In genomic region chr4:138597904-138598347, GRCm38 (mm10) we compare ENCODE assay signal across 7 mouse cellular contexts. TPM values are rescaled to one million over a fixed set of nuclear protein-coding genes. Genes with fewer than 3 reads are reported as not detected.
A peak's percentile ranks its signal among the peaks of the same experiment; 100 is the strongest.
DNase-seq lines count a peak whose midpoint lies in the region; ATAC-seq and TF ChIP-seq lines count a peak whose summit lies in the region.

No protein-coding gene starts in this region.

- no peak overlapping the region for H3K9ac ChIP-seq in hindbrain, embryonic 12.5 days
- H3K9ac ChIP-seq in lung, postnatal 0 days (replicated peaks; ENCODE audit: low read depth), result no peak overlapping the region

- no peaks in the 10 kb centered on the region for H3K9me3 ChIP-seq in hindbrain, embryonic 12.5 days (replicated peaks)
- no peaks in the 10 kb centered on the region for H3K9me3 ChIP-seq in lung, postnatal 0 days (ENCODE audit: low read length)

- H3K4me2 ChIP-seq in hindbrain, embryonic 12.5 days (replicated peaks), result 0 out of 2 replicates have a peak overlapping the region, but pooled peaks have one; percentile 2
- H3K4me2 ChIP-seq in lung, postnatal 0 days (replicated peaks; ENCODE audit: low read depth, low read length), result no peak overlapping the region

- peak; percentile 7 for DNase-seq in thymus, adult 2 months
- no peak for DNase-seq in thymus, adult 18-20 months
- peak; percentile 9 for DNase-seq in c-Kit-positive CD71-positive TER-119-negative erythroid progenitor cells, embryonic 14.5 days (ENCODE audit: low read depth)
- peak; percentile 35 for DNase-seq in lung, postnatal 0 days (ENCODE audit: low spot score)
- peak; percentile 86 for DNase-seq in retina, postnatal 1 day
- DNase-seq in adipocyte (ENCODE audit: low spot score), result no peak

- no peaks in the 10 kb centered on the region for H3K36me3 ChIP-seq in thymus, adult 2 months (ENCODE audit: control insufficient read depth, insufficient read depth, low read length)
- H3K36me3 ChIP-seq in hindbrain, embryonic 12.5 days, result no peaks in the 10 kb centered on the region
- H3K36me3 ChIP-seq in lung, postnatal 0 days (ENCODE audit: insufficient read depth, low read length), result no peaks in the 10 kb centered on the region

- no peaks in the 10 kb centered on the region for H3K27me3 ChIP-seq in thymus, adult 2 months (ENCODE audit: control insufficient read depth, insufficient read depth, low read length)
- no peaks in the 10 kb centered on the region; the same call in 1 of the 2 replicates for H3K27me3 ChIP-seq in hindbrain, embryonic 12.5 days
- no peaks in the 10 kb centered on the region for H3K27me3 ChIP-seq in lung, postnatal 0 days (replicated peaks; ENCODE audit: insufficient read depth, low read length)

- TF ChIP-seq POLR2A in thymus, adult 2 months (IDR thresholded peaks at IDR 0.05; ENCODE audit: control insufficient read depth, extremely low read depth, insufficient read depth, low read length, poor library complexity), result no peak

- no peak for TF ChIP-seq EP300 in lung, postnatal 0 days (IDR thresholded peaks at IDR 0.05)

- no peak overlapping the region for H3K4me3 ChIP-seq in thymus, adult 2 months (ENCODE audit: control insufficient read depth, insufficient read depth, low read length)
- H3K4me3 ChIP-seq in hindbrain, embryonic 12.5 days, result no peak overlapping the region
- H3K4me3 ChIP-seq in lung, postnatal 0 days (ENCODE audit: low read depth, low read length), result no peak overlapping the region

- ATAC-seq in hindbrain, embryonic 12.5 days (ENCODE audit: low FRiP score), result peak; percentile 60
- ATAC-seq in lung, postnatal 0 days, result no peak

- no peaks in the 10 kb centered on the region for H3K4me1 ChIP-seq in thymus, adult 2 months (replicated peaks; ENCODE audit: control insufficient read depth, insufficient read depth, low read length)
- peaks cover 34% of the 10 kb centered on the region for H3K4me1 ChIP-seq in hindbrain, embryonic 12.5 days
- no peaks in the 10 kb centered on the region for H3K4me1 ChIP-seq in lung, postnatal 0 days (ENCODE audit: insufficient read depth, low read depth, low read length)

- 17% methylated on average over 7 of the region's 7 CpGs for WGBS in thymus, adult 2 months
- WGBS in hindbrain, embryonic 12.5 days, result 6% methylated on average over 7 of the region's 7 CpGs
- 8% methylated on average over 7 of the region's 7 CpGs for WGBS in lung, postnatal 0 days

- TF ChIP-seq CTCF in thymus, adult 2 months (IDR thresholded peaks at IDR 0.05; ENCODE audit: borderline replicate concordance, control insufficient read depth, extremely low read depth, insufficient read depth, low read length, poor library complexity), result no peak
- TF ChIP-seq CTCF in lung, postnatal 0 days (IDR thresholded peaks at IDR 0.05), result no peak

- H3K27ac ChIP-seq in thymus, adult 2 months (ENCODE audit: control insufficient read depth, insufficient read depth, low read length), result no peak overlapping the region
- peak overlapping the region; percentile 81 for H3K27ac ChIP-seq in hindbrain, embryonic 12.5 days
- no peak overlapping the region for H3K27ac ChIP-seq in lung, postnatal 0 days (ENCODE audit: low read length)

RNA-seq across cellular contexts. Expression of gene Vwa5b1, which starts 37.8 kb away (rescaled TPM):
- 0.08 and 0.09 TPM in 2 replicates for polyA plus RNA-seq in thymus, adult 2 months (2012; rRNA removed)
- 0.87 and 1.0 TPM in 2 replicates for polyA plus RNA-seq in hindbrain, embryonic 12.5 days (2016; fragmentation: Nextera tagmentation; extraction: Ambion mirVana)
- 0.08 and 0.12 TPM in 2 replicates for polyA plus RNA-seq in lung, postnatal 0 days (2015; fragmentation: Nextera tagmentation; extraction: Ambion mirVana)

Comparison
In these comparisons a context has a peak if more than half of its experiments do, and no peak if none do; other contexts are left out.
1. DNase-seq: peak in thymus, adult 2 months (single experiment), c-Kit-positive CD71-positive TER-119-negative erythroid progenitor cells, embryonic 14.5 days (single experiment), lung, postnatal 0 days (single experiment) and retina, postnatal 1 day (single experiment); none in thymus, adult 18-20 months (0 of 2) and adipocyte (single experiment).